Mouse (Mus musculus) mesoderm, embryonic 11.5 days (tissue): ENCODE results near the gene Josd2.

ENCODE experiments used
- DNase-seq: peaks from one replicate; pipeline ENCODE4 v3.0.0-alpha.2; 2012; ENCODE audit warnings: low read depth, low spot score

Josd2 gene

GRCm38 (mm10) chr7:44471880-44472557 is 4.2 kb downstream of the Josd2 start:
- DNase-seq = no peak

- no peak for DNase-seq
Measured at GRCm38 (mm10) chr7:44472558-44472885, 4.7 kb downstream of the Josd2 start.

- DNase-seq = no peak
Measured at GRCm38 (mm10) chr7:44472961-44473646, 5.3 kb downstream of the Josd2 start.

GRCm38 (mm10) chr7:44474419-44474818 is 6.6 kb downstream of the Josd2 start:
- DNase-seq = peak; percentile 55

- DNase-seq = no peak
Measured at GRCm38 (mm10) chr7:44475046-44475614, 7.3 kb downstream of the Josd2 start.

GRCm38 (mm10) chr7:44482836-44483435 is 15.2 kb downstream of the Josd2 start:
- no peak for DNase-seq

GRCm38 (mm10) chr7:44484109-44484508 is 16.3 kb downstream of the Josd2 start:
- no peak for DNase-seq

- DNase-seq = peak; percentile 86
Measured at GRCm38 (mm10) chr7:44484841-44485571, 17.2 kb downstream of the Josd2 start.

GRCm38 (mm10) chr7:44485572-44486195 is 17.9 kb downstream of the Josd2 start:
- DNase-seq = no peak

GRCm38 (mm10) chr7:44486927-44487575 is 19.3 kb downstream of the Josd2 start:
- no peak for DNase-seq

- no peak for DNase-seq
Measured at GRCm38 (mm10) chr7:44487936-44488335, 20.2 kb downstream of the Josd2 start.

GRCm38 (mm10) chr7:44488545-44488944 is 20.8 kb downstream of the Josd2 start:
- no peak for DNase-seq

- DNase-seq = no peak
Measured at GRCm38 (mm10) chr7:44490281-44490680, 22.5 kb downstream of the Josd2 start.

GRCm38 (mm10) chr7:44491391-44491790 is 23.6 kb downstream of the Josd2 start:
- DNase-seq = no peak

- no peak for DNase-seq
Measured at GRCm38 (mm10) chr7:44492166-44492826, 24.5 kb downstream of the Josd2 start.

- no peak for DNase-seq
Measured at GRCm38 (mm10) chr7:44494681-44495080, 26.9 kb downstream of the Josd2 start.

GRCm38 (mm10) chr7:44495086-44495485 is 27.3 kb downstream of the Josd2 start:
- no peak for DNase-seq

- peak; percentile 100 for DNase-seq
Measured at GRCm38 (mm10) chr7:44495992-44496770, 28.4 kb downstream of the Josd2 start, which contains the start of the genes Emc10 and Fam71e1. Emc10 (minus strand) TSS chr7:44496529. Fam71e1 (plus strand) TSS chr7:44496581.

- DNase-seq = no peak
Measured at GRCm38 (mm10) chr7:44496771-44497109, 29.0 kb downstream of the Josd2 start.
